Mouse (Mus musculus) frontal cortex, adult 2 months (tissue): Measurements from ENCODE around the gene Sfxn2. TPM values are rescaled to one million over a fixed set of nuclear protein-coding genes. Genes with fewer than 3 reads are reported as not detected.

ENCODE experiments used
- DNase-seq, 2 experiments: peaks; one replicate each; pipeline ENCODE4 v3.0.0; 2022; ENCODE audit warnings: low spot score in 1 of 2; ENCODE audit errors: extremely low spot score in 1 of 2
- polyA plus RNA-seq: library from polyadenylated mRNA; depleted of rRNA; stranded (reverse); fragments of >200 nt; gene quantifications from 2 replicates; pipeline ENCODE4 v1.2.3, GENCODE M21; 2012

The Sfxn2 gene
- polyA plus RNA-seq, 1 experiment: 7.5 TPM

- DNase-seq: no peak
These were observed 25.0 kb downstream of the Sfxn2 start for GRCm38 (mm10) chr19:46598187-46598586.

- DNase-seq: peak; percentile 98 to 99
These were observed 25.6 kb downstream of the Sfxn2 start, which contains the start of gene Wbp1l for GRCm38 (mm10) chr19:46598720-46599252. Gene Wbp1l, plus strand, starts transcription at chr19:46599084.

DNA sequence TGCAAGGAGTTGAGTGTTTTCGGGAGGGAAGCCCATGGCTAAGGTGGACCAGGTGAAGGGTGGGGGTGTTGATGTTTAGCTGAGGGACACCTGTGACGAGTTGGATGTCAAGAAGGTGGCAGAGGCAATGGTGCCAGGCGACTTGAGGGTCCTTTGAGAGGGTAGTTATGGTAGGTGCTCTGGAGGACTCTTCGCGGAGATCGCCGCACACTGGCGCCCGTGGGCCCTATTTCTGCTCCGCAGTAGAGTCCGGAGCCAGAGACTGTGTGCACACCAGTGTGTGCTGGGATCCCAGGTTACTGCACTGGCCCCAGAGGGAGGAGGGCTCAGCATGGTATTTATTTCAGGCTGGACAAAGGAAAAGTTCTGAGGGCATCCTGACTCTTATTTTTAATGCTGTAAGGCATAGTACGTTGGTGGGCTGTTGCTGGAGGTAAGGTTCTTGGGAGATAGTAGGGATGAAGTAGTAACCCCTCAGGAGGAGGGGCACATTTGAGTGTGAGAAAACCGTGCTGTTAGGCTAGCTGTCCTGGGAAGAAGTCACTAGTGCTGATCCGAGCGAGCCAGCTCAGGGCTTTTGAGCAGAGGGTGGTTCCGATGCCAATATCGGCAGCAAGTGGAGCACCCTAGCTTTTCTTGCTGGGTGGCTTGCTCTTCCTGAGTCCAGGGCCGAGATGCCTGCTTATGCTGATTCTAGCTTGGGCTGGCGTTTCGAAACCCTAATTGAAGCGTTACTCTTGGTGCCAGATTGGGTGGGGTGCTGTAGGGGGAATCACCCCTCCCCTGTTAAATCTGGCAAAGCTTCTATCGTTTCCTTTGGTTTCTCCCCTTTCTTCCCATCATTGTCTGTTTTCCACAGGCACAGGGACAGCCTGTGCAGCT is 26.5 kb downstream of the Sfxn2 start:
- DNase-seq: no peak

DNA sequence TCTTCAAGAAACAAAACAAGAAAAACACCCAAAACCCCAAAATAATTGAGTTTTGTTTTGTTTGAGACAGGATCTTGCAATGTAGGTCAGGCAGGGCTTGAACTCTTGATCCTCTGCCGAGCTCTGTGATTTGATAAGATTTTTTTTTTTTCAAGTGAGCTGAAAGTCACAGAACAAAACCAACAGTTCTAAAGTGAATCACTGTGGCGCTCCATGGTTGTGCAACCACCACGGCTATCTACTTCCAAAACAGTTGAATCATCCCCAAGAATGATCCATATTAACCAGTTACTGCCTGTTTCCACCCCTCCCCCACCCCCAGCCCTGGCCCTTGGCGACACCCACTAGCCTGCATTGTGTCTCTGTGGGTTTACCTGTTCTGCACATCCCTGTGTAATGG is 27.2 kb downstream of the Sfxn2 start:
- DNase-seq: no peak

DNA sequence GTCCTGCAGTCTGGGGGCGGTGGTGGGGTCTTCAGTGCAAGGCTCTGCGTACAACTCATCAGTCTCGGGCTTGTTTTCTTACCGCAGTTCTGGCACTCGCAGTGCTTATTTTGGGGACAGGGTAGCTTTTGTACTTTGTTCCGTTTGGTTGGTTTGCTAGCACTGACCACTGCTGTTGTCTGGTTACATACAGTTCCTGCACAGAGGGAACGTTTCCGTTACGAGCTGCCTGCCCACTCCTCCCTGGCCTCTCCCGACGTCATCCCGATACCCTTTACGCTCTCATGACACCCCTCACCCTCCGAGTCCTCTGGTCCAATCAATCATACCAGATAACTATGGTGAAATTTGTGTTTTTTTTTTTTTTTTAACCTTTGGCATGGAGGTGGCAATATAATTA is 28.3 kb downstream of the Sfxn2 start:
- DNase-seq: no peak

- DNase-seq: no peak
These were observed 29.2 kb downstream of the Sfxn2 start for GRCm38 (mm10) chr19:46602406-46602805.

DNA sequence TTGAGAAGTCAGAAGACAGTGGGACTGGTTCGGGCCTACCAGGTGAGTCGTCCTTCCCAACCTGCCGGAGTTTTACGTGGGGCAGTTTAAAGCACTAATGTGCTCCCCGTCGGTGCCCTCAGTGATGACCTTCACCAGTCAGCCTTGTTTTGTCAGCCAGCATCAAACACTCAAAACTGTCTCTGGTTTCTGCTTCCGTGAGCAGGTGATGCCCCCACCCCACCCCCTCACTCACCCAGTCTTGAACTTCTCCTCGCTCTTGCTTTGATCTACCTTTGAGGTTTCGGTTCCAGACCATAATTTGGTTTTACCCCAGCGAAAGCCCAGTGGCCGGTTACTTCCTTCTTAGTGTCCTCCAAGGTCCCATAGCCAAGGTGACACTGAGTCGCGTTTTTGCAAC is 33.6 kb downstream of the Sfxn2 start:
- no peak for DNase-seq

GRCm38 (mm10) chr19:46607424-46607823 is 34.3 kb downstream of the Sfxn2 start:
- DNase-seq: peak in 1 of 2 experiments; percentile 49

DNA sequence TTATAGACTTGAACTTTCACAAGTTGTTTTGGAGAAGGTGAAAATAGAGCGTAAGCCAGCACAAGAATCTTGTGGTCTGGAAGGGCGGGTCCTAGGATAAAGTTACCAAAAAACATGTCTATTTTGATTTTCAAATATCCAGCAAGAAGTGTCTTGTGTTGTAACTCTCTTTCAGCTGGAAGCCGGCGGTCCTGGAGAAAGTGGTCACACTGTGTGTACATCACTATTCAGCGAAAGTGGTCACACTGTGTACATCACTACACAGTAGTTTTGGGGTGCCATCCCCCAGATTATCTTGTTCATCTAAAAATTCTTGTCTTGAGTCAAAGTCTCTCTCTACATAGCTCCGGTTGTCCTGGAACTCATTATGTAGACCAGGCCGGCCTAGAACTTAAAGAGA is 35.0 kb downstream of the Sfxn2 start:
- DNase-seq: no peak

GRCm38 (mm10) chr19:46616378-46616777 is 43.2 kb downstream of the Sfxn2 start:
- no peak for DNase-seq

DNA sequence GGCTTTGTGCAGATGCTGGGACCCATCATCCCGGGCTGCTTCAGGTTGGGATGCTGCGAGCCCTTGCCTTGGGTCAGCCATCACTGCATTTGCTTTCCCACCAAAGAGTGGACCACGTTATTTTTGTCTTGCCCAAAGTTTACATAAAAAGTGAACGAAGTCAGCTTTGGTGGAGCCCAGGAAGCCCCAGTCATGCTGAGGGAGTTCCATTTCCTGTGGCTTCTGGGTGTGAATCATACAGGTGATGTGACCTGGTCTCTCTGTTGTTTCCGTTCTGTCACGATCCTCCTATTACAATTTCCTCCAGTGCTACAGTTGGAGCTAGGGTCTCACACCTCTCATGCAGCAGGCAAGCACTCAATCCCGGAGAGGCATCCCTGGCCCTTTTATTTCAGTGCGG is 44.2 kb downstream of the Sfxn2 start:
- DNase-seq: no peak

GRCm38 (mm10) chr19:46618322-46618721 is 45.2 kb downstream of the Sfxn2 start:
- no peak for DNase-seq

- no peak for DNase-seq
These were observed 45.8 kb downstream of the Sfxn2 start for GRCm38 (mm10) chr19:46619001-46619400.

- no peak for DNase-seq
These were observed 46.4 kb downstream of the Sfxn2 start for GRCm38 (mm10) chr19:46619518-46619917.

GRCm38 (mm10) chr19:46620016-46620808 is 47.0 kb downstream of the Sfxn2 start:
- DNase-seq: peak; percentile 51 to 79

GRCm38 (mm10) chr19:46621236-46622183 is 48.3 kb downstream of the Sfxn2 start:
- DNase-seq: peak in 1 of 2 experiments; percentile 42

DNA sequence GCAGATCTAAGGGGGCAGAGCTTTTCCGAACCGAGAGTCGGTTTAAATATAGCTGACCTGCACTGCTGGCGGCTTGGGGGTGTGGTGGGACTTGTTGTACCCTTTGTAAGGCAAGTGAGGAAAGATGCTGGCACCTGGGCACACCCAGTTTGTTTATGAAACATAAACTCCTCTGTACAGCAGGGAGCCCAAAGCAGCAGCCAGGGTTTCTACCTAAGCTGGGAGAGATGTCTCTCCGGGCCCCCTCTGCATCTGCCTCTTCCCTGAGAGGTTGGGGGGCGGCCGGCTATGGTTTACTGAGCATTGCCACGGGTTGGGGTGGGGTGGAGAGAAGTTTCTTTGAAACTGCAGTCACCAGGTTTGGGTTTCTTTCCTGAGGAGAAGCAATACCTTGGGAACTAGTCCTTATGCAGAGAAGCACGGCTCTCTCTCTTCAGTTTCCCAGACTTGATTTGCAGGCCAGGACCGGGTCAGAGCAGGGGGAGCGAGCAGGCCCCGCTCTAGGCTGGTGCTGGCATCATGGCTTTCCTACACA is 49.6 kb downstream of the Sfxn2 start:
- DNase-seq: no peak

DNA sequence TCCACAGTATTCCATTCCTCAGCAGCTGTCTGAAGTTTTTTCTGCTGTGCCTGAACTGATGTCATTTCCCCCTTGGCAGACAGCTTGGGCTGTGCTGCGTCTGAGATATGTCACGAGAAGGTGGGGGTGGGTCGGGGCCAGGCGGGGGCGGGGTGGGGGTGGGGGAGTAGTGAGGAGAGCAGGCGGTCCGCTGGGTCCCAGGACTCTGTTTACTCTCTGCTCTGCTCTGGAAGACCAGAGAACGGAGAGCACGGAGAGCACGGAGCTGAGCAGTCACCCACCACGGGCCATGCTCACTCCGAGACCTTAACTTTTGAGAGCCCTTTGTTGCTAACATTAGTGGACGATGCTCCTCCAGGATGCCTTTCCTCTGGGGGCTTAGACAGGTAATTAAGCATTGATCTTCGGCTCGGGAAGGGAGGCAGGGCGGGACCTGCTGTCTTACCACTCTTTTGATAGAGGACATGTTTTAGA is 50.1 kb downstream of the Sfxn2 start:
- peak in 1 of 2 experiments; percentile 38 for DNase-seq
